Mouse (Mus musculus): Measurements from ENCODE around the gene Celsr1. TPM values are rescaled to one million over a fixed set of nuclear protein-coding genes. Genes with fewer than 3 reads are reported as not detected.

Gene Celsr1
- total RNA-seq, 2 experiments from 2014 or later = 6.4 to 7.2 TPM

- DNase-seq = no peak
- intact Hi-C loops (cut with DNase I) = no loop called here
These were observed 32.8 kb downstream of the Celsr1 start for GRCm38 (mm10) chr15:86000706-86001292.

GRCm38 (mm10) chr15:85998525-85999230, 34.9 kb downstream of the Celsr1 start:
- DNase-seq = no peak
- intact Hi-C loops (cut with DNase I) = no loop called here

DNA sequence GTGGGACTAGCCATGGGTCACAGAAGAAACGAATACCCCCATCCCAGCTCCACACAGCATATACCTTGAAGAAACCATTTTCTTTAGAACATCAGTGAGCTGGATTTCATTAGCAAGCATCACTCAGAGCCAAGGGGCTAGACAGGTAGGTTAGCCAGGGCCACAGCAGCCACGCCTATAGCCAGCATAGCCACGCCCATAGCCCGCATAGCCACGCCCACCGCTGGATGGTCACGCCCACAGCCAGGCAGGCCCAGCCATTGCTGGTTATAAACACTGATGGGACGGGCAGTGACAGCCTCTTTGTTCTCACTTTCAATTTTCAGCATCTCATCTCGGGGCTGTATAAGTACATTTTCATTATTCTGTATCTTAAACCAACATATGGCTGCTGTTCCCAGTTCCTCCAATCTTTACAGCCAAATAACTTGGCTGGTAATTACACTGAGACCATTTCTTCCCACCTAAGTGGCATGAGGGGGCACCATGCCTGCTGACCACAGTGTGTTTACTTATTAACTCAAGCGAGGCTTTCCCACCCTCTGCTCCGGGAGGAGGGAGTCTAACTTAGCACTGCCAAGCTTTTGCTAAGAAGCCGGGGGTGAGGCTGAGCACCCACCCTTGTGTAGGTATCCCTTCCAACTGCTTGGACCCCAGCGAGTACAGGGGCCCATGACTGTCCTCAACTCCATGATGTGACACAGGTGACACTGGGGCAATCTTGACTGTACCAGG, 37.4 kb downstream of the Celsr1 start:
- no peak for DNase-seq
- intact Hi-C loops (cut with DNase I) = no loop called here

- intact Hi-C loops (cut with DNase I) = no loop called here
- no peak for DNase-seq
These were observed 38.5 kb downstream of the Celsr1 start for GRCm38 (mm10) chr15:85994906-85995608.

GRCm38 (mm10) chr15:85993931-85994583, 39.5 kb downstream of the Celsr1 start:
- intact Hi-C loops (cut with DNase I) = no loop called here
- DNase-seq = no peak

GRCm38 (mm10) chr15:85993386-85993785, 40.2 kb downstream of the Celsr1 start:
- intact Hi-C loops (cut with DNase I) = no loop called here
- no peak for DNase-seq

DNA sequence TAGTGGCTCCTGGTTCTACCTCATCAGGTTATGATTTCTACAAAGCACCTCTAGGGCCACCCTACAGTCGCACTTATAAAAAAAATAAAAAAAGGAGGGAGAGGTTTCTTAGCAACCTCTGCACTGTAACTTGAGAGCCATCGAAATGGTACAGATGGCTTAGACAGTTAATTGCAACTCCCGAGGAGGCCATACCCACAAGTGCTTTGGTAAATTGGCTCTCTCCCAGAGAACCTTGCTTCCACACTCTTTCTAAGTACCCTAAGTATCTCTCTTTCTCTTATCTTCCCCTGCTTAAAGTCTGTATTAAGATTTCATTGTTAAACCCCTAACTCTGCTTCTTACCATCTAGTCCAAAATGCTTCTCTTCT, 41.5 kb downstream of the Celsr1 start:
- no peak for DNase-seq
- intact Hi-C loops (cut with DNase I) = no loop called here

- DNase-seq = no peak
- intact Hi-C loops (cut with DNase I) = no loop called here
These were observed 42.0 kb downstream of the Celsr1 start for GRCm38 (mm10) chr15:85991453-85992124.

- no peak for DNase-seq
- intact Hi-C loops (cut with DNase I) = no loop called here
These were observed 42.7 kb downstream of the Celsr1 start for GRCm38 (mm10) chr15:85990696-85991443.

- intact Hi-C loops (cut with DNase I) = no loop called here
- DNase-seq = no peak
These were observed 45.7 kb downstream of the Celsr1 start for GRCm38 (mm10) chr15:85987896-85988295.

GRCm38 (mm10) chr15:85986170-85986569, 47.4 kb downstream of the Celsr1 start:
- intact Hi-C loops (cut with DNase I) = no loop called here
- DNase-seq = no peak

GRCm38 (mm10) chr15:85985601-85986000, 48.0 kb downstream of the Celsr1 start:
- intact Hi-C loops (cut with DNase I) = no loop called here
- DNase-seq = no peak

- DNase-seq = no peak
- intact Hi-C loops (cut with DNase I) = no loop called here
These were observed 50.4 kb downstream of the Celsr1 start for GRCm38 (mm10) chr15:85983131-85983530.

DNA sequence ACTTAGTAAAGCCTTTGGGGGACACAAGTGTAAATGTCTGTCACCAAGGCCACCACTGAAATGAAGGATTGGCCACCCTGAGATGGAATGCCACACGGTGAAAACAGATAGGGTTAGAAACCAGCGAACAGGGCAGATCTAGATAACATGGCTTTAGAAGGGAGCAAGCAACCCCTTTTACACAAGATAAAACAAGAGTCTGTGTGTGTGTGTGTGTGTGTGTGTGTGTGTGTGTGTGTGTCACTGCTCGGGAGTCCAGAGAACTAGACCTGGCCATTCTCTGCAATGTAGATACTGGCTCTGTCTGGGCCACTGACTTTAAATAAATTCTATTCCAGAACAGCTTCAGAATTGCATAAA, 51.2 kb downstream of the Celsr1 start:
- no peak for DNase-seq
- intact Hi-C loops (cut with DNase I) = no loop called here

DNA sequence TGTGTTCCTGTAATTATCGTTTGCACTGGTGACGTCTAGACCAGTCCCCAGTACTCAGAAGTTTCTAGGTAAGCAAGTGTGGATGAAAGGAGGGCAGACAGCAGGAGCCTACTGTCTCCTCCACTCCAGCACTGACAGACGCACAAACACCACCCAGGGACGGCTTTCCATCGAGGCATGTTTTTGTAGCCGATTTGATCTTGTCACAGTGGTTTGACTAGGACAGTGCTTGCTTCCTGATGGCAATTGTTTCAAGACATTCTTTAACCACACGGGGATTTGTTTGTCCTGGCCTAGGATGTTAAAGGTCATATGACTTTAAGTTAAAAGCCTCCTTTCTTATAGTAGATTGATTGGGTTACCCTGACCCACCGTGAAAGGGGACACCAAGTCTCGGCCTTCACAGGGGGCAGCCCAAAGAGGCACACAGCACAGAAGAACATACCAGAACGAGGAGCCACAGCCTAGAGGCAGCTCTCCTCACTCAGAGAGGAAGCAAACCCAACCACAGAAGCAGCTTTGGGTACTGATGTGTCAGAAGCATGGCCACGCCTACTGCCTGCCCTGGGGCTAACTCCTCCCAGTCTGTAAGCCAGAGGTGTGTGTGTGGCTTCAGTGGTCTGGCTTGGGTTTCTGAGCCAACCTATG, 51.7 kb downstream of the Celsr1 start:
- no peak for DNase-seq

DNA sequence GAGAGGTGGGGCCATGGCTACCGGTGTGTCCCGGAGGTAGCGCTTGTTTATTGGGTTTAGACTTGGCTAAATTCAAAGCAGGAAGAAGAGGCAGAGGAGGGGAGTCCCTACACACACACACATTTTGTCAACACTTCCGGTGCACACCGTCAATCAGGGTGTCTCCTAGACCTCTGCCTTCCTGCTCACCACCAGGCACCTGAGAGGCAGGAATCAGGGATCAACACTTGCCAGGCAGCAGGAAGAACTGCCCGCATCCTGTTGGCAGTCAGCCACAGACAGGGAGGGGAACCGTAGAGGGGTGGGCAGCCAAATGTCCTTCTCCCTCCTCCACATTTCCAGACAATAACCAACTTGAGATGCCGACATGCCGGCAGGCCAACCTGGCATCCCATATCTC, 56.5 kb downstream of the Celsr1 start:
- intact Hi-C loops (cut with DNase I) = no loop called here
- no peak for DNase-seq

More for the DNA sequence above, 51.7 kb downstream of the Celsr1 start:
- intact Hi-C loops (cut with DNase I) = no loop called here

DNA sequence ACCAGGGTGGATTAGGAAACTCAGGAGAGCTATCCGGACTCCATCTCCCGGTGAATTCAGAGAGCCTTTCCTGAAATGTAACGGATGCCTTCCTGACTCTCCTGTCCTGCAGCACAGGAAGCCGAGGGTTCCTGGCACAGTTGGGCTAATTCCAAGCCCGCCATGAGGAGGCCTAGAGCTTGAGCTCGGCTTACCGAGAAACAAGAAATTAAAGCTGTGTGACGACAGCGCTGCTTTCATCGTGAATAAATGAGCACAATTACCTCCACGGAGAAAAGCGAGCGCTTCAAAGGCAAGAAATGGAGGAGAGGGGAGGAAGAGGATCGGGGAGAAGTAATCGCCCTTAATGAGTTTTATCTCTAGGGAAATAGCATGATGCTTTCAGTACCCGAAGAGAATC, 57.8 kb downstream of the Celsr1 start:
- no peak for DNase-seq
- intact Hi-C loops (cut with DNase I) = no loop called here

DNA sequence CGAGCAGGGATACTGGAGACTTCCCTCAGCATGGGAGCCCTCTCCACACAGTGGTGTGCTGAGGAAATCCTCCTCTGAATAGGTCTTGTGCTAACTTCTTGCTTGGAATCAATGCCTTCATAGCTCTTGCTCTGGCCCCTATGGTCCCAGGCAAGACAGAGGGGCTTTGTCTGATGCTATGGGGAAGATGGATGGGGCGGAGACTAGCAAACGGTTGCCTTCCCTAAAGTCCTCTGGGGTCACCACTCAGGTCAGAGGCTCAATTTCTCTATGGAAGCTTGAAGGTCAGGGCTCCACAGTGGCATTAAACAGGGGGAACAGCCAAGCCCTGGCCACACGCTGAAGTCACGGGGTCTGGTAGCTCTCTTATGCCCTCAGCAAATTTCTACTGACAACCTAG, 62.0 kb downstream of the Celsr1 start:
- intact Hi-C loops (cut with DNase I) = no loop called here
- DNase-seq = no peak

- intact Hi-C loops (cut with DNase I) = no loop called here
These were observed 63.1 kb downstream of the Celsr1 start for GRCm38 (mm10) chr15:85970441-85970840.

More at GRCm38 (mm10) chr15:85970441-85970840, 63.1 kb downstream of the Celsr1 start:
- no peak for DNase-seq

Data from heart, postnatal 36 days (tissue).